In the genomic region with DNA sequence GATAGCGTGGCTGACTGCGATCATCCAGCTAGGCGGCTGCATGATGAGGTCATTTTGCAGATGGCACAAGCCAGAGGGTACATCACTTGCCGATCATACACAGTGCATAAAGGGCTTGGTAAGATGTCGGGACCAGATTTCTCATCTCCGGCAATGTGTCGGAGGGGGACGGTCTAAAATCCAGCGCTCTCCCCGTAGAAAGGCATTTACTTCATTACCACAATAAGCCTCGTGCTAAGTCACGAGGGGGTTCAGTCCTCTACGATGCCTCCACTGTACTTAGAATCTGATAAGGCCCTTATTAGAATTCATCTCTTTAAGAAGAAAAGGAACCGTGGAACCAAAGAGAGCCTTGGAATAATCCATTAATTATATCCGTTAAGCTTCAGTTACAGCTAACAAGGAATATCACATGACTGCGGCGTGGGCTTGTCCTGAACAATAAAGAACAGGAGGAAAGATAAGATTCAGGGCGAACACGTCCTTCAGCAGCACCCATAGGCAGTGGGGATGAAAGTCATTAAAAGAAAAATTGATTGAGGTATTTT, we compare ENCODE assay signal across 16 mouse cellular contexts. TPM values are rescaled to one million over a fixed set of nuclear protein-coding genes. Genes with fewer than 3 reads are reported as not detected.
DNase-seq lines count a peak whose midpoint lies in the region; ATAC-seq lines count a peak whose summit lies in the region.
"Had no signal": no experiment of that assay in that cellular context is flagged by ENCODE, and none has a peak within 500 bp of the region (broad histone marks: within the 10 kb centered on the region; RNA-seq: fewer than 3 reads in every experiment).

No protein-coding gene starts in this region.

- no peaks in the 10 kb centered on the region for H3K9me3 ChIP-seq in embryonic facial prominence, embryonic 11.5 days (replicated peaks; ENCODE audit: control insufficient read depth, low read length)
- 0 out of 2 replicates have a peak, but pooled peaks cover 4% of the 10 kb centered on the region for H3K9me3 ChIP-seq in forebrain, embryonic 13.5 days (replicated peaks)
- H3K9me3 ChIP-seq in hindbrain, embryonic 14.5 days (ENCODE audit: control insufficient read depth, low read length): no peaks in the 10 kb centered on the region
- no peaks in the 10 kb centered on the region for H3K9me3 ChIP-seq in midbrain, embryonic 15.5 days
- H3K9me3 ChIP-seq: G1E had no signal

- H3K27ac ChIP-seq in embryonic facial prominence, embryonic 11.5 days (replicated peaks; ENCODE audit: low read depth, low read length): no peak overlapping the region
- H3K27ac ChIP-seq in forebrain, embryonic 13.5 days: peak overlapping the region; percentile 51; the same call in 1 of the 2 replicates
- H3K27ac ChIP-seq in hindbrain, embryonic 14.5 days: peak overlapping the region; percentile 76
- H3K27ac ChIP-seq in midbrain, embryonic 15.5 days: peak overlapping the region; percentile 45
- H3K27ac ChIP-seq: gastrocnemius, adult 2 months; limb, embryonic 13.5 days had no signal

- H3K9ac ChIP-seq in embryonic facial prominence, embryonic 11.5 days (replicated peaks; ENCODE audit: low read length): no peak overlapping the region
- H3K9ac ChIP-seq in forebrain, embryonic 13.5 days: no peak overlapping the region
- no peak overlapping the region; the same call in 1 of the 2 replicates for H3K9ac ChIP-seq in hindbrain, embryonic 14.5 days
- no peak overlapping the region for H3K9ac ChIP-seq in midbrain, embryonic 15.5 days
- H3K9ac ChIP-seq: limb, embryonic 13.5 days had no signal

- no peaks in the 10 kb centered on the region for H3K36me3 ChIP-seq in embryonic facial prominence, embryonic 11.5 days (replicated peaks; ENCODE audit: control insufficient read depth, insufficient read depth, low read depth, low read length)
- H3K36me3 ChIP-seq in forebrain, embryonic 13.5 days (ENCODE audit: poor library complexity, severe bottlenecking): no peaks in the 10 kb centered on the region
- no peaks in the 10 kb centered on the region for H3K36me3 ChIP-seq in hindbrain, embryonic 14.5 days (replicated peaks; ENCODE audit: control insufficient read depth, insufficient read depth)
- no peaks in the 10 kb centered on the region for H3K36me3 ChIP-seq in midbrain, embryonic 15.5 days (replicated peaks)
- H3K36me3 ChIP-seq: G1E; limb, embryonic 13.5 days had no signal

- peak; percentile 22 for DNase-seq in embryonic facial prominence, embryonic 11.5 days (ENCODE audit: low spot score)
- DNase-seq in hindbrain, embryonic 14.5 days (ENCODE audit: low spot score): no peak
- DNase-seq in heart, postnatal 10 days: no peak
- no peak for DNase-seq in cerebellum, adult 8-10 months
- no peak for DNase-seq in thymus, postnatal 0 days (ENCODE audit: low spot score)
- DNase-seq: cerebellum, postnatal 10 days; gastrocnemius, adult 2 months; heart, adult 18-20 months; kidney, postnatal 10 days; lung, postnatal 36 days; right cerebral cortex, postnatal 14 days had no signal

- H3K4me1 ChIP-seq in embryonic facial prominence, embryonic 11.5 days (ENCODE audit: control insufficient read depth, insufficient read depth, low read length): no peaks in the 10 kb centered on the region
- H3K4me1 ChIP-seq in forebrain, embryonic 13.5 days: peaks cover 16% of the 10 kb centered on the region
- H3K4me1 ChIP-seq in hindbrain, embryonic 14.5 days (replicated peaks; ENCODE audit: control insufficient read depth, insufficient read depth, low read length): 0 out of 2 replicates have a peak, but pooled peaks cover 4% of the 10 kb centered on the region
- peaks cover 12% of the 10 kb centered on the region for H3K4me1 ChIP-seq in midbrain, embryonic 15.5 days

- 74% methylated on average over 19 of the region's 19 CpGs for WGBS in embryonic facial prominence, embryonic 11.5 days
- WGBS in forebrain, embryonic 13.5 days: 30% methylated on average over 19 of the region's 19 CpGs
- WGBS in hindbrain, embryonic 14.5 days: 29% methylated on average over 19 of the region's 19 CpGs
- WGBS in midbrain, embryonic 15.5 days: 27% methylated on average over 19 of the region's 19 CpGs

- intact Hi-C loops in heart, postnatal 10 days (cut with DNase I): no loop called here

- no peak for ATAC-seq in embryonic facial prominence, embryonic 11.5 days (replicated peaks; ENCODE audit: insufficient number of reproducible peaks, low FRiP score, low TSS enrichment, low read depth)
- ATAC-seq in forebrain, embryonic 13.5 days: peak; percentile 59
- peak; percentile 48 for ATAC-seq in hindbrain, embryonic 14.5 days (ENCODE audit: low FRiP score)
- peak; percentile 75 for ATAC-seq in midbrain, embryonic 15.5 days (replicated peaks)
- ATAC-seq: inflammation-experienced regulatory T-cells, adult 6 months had no signal

- no peak overlapping the region for H3K4me2 ChIP-seq in embryonic facial prominence, embryonic 11.5 days (ENCODE audit: low read depth, low read length)
- H3K4me2 ChIP-seq in forebrain, embryonic 13.5 days: peak overlapping the region; percentile 27
- H3K4me2 ChIP-seq in hindbrain, embryonic 14.5 days (replicated peaks): no peak overlapping the region
- H3K4me2 ChIP-seq in midbrain, embryonic 15.5 days: 0 out of 2 replicates have a peak overlapping the region, but pooled peaks have one; percentile 1
- H3K4me2 ChIP-seq: limb, embryonic 13.5 days had no signal

- H3K4me3 ChIP-seq in embryonic facial prominence, embryonic 11.5 days (ENCODE audit: low read depth, low read length): no peak overlapping the region
- no peak overlapping the region for H3K4me3 ChIP-seq in forebrain, embryonic 13.5 days
- H3K4me3 ChIP-seq in hindbrain, embryonic 14.5 days (replicated peaks; ENCODE audit: low read length): no peak overlapping the region
- H3K4me3 ChIP-seq in midbrain, embryonic 15.5 days: no peak overlapping the region
- H3K4me3 ChIP-seq: gastrocnemius, adult 2 months; limb, embryonic 13.5 days had no signal

- H3K27me3 ChIP-seq in embryonic facial prominence, embryonic 11.5 days (ENCODE audit: control insufficient read depth, insufficient read depth, low read length): no peaks in the 10 kb centered on the region
- H3K27me3 ChIP-seq in forebrain, embryonic 13.5 days: no peaks in the 10 kb centered on the region
- H3K27me3 ChIP-seq in hindbrain, embryonic 14.5 days (ENCODE audit: control insufficient read depth, insufficient read depth, low read length): no peaks in the 10 kb centered on the region
- no peaks in the 10 kb centered on the region for H3K27me3 ChIP-seq in midbrain, embryonic 15.5 days (replicated peaks)
- H3K27me3 ChIP-seq: limb, embryonic 13.5 days had no signal

RNA-seq across cellular contexts. Expression of a gene that starts 52.3 kb away (rescaled TPM):
- 7.2 and 7.8 TPM in 2 replicates for polyA plus RNA-seq in embryonic facial prominence, embryonic 11.5 days (2014; fragmentation: Nextera tagmentation; extraction: Ambion mirVana)
- 5.1 and 6.7 TPM in 2 replicates for polyA plus RNA-seq in forebrain, embryonic 13.5 days (2015; fragmentation: Nextera tagmentation; extraction: Ambion mirVana)
- 8.6 and 9.4 TPM in 2 replicates for polyA plus RNA-seq in hindbrain, embryonic 14.5 days (2014; fragmentation: Nextera tagmentation; extraction: Ambion mirVana)
- polyA plus RNA-seq in midbrain, embryonic 15.5 days (2015; fragmentation: Nextera tagmentation; extraction: Ambion mirVana): 9.4 and 9.8 TPM in 2 replicates
- 10 to 100 TPM; 24.3 to 24.9 TPM for total RNA-seq in heart, postnatal 10 days (2021)
- polyA plus RNA-seq in thymus, postnatal 0 days (2015; fragmentation: Nextera tagmentation; extraction: Ambion mirVana): 2.4 and 3.0 TPM in 2 replicates

Comparison
In these comparisons a context has a peak if more than half of its experiments do, and no peak if none do; other contexts are left out.
1. H3K4me2 ChIP-seq: peak in forebrain, embryonic 13.5 days (single experiment) and midbrain, embryonic 15.5 days (single experiment); none in embryonic facial prominence, embryonic 11.5 days (single experiment) and hindbrain, embryonic 14.5 days (single experiment).